Mouse (Mus musculus): ENCODE measurements around the gene Crtc3.

The Crtc3 gene

DNA sequence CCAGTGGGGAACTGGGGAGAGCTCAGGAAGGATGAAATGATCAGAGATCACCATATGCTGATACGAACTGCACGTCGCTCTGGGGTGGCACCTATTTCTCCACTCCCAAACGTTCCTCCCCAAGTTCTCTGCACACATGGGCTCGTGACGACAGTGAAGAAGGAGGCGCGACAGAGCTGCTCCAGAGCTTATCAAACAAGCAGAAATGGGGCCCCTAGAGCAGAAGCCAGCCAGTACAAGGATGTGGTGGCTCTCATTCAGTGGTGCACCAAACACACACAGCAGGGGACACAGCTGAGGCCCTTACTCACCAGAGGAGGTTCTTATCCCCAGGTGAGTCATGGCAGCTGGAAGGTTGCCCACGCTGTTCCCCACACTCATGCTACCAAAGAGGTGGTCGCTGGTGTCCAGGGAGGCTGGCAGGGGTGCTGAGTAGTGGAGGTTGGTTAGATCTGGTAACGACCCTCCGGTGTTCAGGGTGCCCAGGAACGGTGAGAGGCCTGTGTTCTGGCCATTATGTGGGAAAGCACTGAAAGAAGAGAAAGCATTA lies 90.2 kb downstream of the Crtc3 start:
- DNase-seq (ENCODE audit: low read depth), result no peak

DNA sequence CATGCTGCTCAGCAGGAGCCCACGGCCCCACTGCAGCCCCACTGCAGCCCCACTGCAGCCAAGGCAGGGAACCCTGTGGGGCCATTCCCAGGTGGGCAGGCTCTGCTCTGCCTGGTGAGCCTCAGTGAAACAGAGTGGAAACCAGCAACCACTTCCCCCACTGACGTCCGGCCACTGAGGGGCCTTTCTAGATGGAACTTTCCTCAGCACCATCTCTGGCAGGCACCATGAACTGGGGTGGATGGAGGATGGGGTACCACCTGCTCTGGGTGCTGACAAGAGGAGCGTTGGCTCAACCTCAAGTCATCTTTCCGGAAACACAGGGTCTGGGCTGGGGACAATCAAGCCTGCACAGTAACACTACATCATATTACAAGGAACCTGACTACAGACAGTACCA lies 90.8 kb downstream of the Crtc3 start:
- no peak for DNase-seq (ENCODE audit: low read depth)

DNA sequence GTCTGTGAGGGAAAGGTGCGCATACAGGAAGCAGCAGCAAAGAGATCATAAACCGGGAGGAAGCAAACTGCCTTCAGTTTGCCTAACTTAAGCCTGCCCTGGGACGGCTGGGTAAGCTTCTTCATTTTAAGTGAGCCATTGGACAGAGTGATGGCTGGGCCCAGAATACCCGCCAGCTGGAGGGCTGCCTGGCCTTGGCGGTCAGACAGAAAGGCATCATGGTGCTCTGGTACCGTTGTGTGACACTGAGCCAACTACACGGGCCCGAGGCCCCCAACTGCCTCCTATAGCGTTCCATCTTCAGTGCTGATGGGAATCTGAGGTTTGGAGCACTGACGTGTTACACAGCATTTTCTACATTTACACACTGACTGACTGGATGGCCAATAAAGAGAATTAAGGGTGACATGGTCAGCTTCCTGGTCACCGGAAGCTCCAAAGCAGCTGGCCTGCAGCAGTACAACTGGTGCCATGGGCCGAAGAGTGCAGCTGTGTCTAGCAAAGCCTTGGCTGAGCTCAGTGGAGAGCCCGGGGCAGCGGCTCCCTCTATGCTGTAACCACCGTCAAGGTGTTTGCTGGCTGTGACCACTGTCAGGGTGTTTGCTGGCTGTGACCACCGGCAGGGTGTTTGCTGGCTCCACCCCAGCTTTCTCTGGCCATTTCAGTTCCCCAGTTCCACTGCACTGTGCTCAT lies 99.5 kb downstream of the Crtc3 start:
- DNase-seq (ENCODE audit: low read depth), result no peak

DNA sequence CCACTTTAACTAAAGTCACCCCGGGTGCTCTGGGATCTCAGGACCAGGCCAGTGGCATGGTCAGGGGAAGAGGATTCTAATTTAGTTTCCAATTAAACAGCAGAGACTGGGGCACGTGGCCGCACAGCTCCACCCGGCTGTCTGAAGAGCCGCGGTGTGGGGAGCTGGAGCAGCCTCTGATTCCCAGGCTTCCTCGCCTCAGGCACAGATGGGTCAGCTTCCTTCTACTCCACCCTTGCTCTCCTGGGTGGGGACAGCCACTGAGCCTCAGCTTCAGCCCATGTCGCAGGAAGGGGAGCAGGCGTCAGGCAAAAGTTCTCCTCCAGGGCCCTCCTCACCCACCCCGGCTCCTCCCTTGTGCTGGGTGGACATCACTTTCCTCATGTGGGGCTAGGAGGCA lies 101.0 kb downstream of the Crtc3 start:
- DNase-seq (ENCODE audit: low read depth), result no peak

DNA sequence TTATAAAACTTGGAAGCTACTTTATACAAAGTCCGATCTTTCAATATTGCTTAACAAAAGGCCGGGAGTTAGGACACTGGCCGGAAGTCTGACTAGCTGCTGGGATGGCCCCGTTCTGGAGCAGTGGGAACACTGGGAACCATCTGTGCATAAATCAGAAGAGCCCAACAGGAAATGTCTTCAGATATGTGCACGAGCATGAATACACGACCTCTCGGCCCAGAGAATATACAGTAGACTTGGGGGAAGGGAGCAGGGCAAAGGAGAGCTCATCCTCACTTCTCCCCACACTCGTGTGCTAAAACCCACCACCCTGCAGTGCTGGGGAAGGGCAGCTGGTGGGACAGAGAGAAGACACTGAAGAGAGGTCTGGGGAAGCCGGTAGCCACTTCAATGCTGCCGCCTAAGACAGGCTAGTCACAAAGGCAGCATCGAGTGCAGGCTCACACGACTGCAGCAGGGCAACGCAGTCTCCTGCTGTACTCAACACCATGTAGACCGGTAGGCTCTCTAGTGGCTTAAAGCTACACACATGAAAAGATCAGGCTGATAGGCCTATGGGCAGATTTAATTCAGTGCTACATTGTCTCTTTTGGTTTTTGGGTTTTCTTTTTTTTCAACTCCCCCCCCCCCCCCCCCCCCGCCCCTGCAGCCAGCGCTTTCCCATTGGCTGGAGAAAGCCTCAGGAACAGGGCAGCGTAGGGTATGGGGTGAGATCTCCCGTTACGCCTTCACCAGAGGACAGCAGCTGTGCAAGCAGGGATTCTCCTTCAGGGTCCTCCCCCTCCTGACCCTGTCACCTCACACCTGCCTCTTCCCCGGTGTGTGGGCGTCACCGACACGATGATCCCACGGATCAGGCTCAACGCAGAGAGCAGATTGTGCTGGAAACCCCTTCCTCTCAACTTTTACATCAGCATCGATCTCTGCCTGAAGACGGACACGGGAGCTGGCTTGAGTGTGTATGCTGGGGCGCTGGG lies 101.7 kb downstream of the Crtc3 start:
- no peak for DNase-seq (ENCODE audit: low read depth)

DNA sequence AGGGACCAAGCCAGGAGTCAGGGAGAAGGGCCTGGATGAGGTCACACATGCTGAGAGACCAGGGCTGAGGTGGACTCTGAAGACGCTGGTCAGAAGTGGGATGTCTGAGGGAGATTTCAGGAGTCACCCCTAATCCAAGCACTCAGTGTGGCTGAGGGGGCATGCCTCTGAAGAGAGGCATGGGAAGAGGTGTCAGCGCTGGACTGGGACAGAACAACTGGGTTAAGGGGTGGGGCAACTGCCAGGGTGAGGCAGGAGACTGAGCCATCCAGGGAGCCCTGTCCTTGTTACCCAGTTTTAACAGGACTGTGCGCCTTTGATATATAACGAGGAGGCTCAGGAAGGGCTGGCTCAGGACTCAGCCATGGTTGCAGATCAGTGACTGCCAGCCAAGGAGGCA lies 102.5 kb downstream of the Crtc3 start:
- no peak for DNase-seq (ENCODE audit: low read depth)

DNA sequence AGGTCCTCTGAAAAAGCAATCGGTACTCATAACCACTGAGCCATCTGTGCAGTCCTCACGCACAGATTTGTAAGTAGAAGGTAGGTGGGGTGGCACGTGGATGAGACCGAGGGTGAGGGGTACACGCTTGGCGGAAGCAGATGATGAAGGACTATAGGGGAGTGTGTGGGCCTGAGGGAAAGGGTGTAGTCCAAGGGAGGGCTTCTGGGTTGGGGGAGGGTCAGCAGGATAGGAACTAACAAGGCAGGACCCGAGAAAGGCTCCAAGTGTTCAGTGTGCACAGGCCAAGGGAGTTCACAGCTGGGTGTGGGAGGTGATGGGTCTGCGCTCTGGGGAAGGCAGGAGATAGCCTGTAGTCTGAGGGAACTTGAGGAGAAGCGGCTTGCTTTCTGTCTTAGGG lies 103.3 kb downstream of the Crtc3 start:
- no peak for DNase-seq (ENCODE audit: low read depth)

DNA sequence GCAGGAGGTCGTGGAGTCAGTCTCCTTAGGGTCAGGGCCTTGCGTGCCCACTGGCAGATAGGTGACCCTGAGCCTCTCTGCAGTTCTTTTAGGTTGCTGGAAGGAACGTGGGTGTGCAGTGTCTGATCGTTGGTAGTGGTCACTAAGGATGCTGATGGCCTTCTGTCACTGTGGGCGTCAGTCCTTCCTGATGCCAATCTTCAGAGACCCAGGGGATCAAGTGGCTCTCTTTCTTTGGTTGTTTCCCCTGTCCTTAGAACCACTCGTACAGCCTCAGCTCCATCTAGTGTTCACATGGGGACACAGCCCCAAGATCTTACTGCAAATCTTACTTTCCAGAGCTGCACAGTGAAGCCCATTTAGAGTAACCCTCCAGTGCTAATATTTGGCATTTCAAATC lies 104.7 kb downstream of the Crtc3 start:
- peak; percentile 41 for DNase-seq (ENCODE audit: low read depth)

DNA sequence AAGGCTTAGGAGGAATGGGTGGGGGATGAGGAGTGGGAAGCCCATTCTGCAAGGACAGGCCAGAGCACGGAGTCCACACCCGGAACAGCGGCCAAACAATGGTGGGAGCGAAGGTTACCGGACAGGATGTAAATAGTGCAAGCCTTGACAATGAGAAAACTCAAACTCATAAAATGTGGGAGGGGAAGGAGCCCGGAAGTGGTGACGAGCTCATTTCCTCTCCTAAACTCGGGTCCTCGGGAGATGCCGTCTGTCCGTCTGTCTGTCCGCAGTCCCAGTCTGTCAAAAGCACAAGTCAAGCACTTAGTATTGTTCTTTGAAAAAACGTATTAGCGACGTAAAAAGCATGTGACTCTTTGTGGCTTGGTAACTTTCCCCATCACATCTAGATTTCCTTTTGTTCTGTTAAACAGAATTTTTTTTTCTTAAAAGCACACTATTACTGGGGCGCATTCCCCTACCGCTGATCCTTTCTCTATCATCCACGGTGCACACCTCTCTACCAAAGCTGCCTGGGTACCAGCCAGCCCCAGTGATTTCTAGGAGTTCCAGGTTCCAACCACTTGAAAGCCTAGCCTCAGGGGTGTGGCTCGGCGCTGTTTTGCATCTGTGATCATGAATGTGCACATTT lies 105.7 kb downstream of the Crtc3 start:
- no peak for DNase-seq (ENCODE audit: low read depth)

DNA sequence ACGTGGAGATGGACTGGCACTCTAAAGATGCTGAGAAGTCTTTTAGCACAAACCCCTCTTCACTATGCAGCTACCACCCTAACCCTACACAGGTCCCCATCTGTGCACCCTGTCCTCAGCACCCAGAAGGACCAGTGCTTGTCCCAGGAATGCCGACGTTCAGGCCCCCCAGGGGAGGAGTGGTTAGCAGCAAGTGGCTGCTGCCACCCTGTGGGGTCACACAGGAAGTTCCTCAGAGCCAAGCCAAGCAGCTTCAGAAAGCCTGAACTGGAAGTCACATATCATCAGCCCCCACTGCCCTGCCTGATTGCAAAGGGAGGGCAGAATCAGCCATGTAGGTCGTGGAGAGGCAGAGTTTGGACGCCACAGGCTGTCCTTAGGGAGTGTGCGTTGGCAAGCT lies 108.3 kb downstream of the Crtc3 start:
- DNase-seq (ENCODE audit: low read depth), result no peak

DNA sequence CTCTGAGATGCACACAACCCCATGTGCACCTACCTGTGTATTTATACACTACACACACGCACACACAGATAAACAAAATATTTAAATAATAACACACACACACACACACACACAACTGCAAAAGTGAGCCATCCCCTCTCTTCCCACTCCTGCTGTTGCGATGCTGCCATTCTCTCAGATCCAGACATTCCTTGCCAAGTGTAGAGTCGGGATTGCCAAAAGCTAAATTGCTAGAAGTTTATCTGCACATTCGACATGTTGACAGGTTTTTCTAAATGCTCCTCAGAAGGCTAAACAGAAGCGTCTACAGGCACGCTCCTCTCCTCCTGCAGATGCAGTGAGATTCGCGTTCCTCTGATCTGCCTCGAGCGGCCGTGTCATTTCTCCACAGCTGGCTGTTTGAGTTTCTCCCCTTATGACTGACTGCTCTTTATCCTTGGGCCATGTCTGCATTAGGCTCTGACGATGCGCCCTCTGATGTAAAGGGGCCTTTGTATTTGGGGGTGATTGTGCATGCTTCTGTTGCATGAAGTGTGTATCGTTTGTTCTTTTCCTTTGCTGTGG lies 111.2 kb downstream of the Crtc3 start:
- DNase-seq (ENCODE audit: low read depth), result no peak

DNA sequence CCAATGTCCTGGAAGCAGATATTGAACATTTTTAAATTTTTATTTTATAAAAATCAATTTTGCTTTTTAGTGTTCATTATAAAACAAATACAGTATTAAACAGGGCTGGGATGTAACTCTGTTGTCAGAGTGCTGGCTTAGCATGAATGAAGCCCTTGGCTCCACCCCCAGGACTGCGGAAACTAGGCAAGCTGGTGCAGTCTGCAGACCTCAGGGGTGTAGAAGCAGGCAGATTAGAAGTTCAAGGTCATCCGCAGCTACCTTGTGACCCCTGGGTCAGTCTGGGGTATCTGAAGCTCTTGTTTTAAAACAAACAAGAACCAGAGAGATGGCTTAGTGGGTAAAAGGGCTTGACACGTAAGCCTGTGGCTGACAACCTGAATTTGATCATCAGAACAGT lies 112.1 kb downstream of the Crtc3 start:
- DNase-seq (ENCODE audit: low read depth), result no peak

DNA sequence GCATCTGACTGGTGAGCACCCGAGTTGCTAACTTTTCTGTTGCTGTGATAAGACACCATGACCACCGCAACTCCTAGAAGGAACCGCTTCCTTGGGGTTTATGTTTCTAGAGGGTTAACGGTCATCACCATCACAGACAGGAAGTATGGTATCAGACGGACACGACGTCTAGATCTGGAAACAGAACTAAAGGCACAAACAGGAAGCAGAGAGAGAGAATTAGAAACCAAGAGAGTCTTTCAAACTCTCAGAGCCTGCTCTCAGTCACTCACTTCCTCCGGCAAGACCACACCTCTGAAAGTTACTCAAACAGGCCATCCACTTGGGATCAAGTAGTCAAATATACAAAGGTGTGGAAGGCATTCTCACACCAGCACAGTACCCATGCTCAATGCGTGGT lies 112.9 kb downstream of the Crtc3 start:
- DNase-seq (ENCODE audit: low read depth), result no peak

DNA sequence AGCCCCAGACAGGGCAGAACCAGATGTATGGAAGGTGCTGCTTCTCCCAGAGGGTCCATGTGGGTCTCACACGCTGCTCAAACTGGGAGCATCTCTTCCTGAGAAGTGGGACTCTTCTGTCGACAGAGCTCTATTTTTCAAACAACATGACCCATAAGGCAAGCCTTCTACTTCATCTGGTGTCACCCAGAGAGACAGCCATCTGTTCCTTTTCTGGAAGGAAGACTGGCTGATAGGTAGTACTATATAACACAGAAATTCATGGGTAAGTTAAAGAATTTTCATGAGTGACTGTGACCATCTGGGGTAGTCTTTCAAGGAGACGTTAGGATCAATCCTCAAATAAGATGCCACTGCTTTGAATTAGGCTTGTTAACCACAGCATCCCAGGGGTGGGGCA lies 115.6 kb downstream of the Crtc3 start:
- no peak for DNase-seq (ENCODE audit: low read depth)

DNA sequence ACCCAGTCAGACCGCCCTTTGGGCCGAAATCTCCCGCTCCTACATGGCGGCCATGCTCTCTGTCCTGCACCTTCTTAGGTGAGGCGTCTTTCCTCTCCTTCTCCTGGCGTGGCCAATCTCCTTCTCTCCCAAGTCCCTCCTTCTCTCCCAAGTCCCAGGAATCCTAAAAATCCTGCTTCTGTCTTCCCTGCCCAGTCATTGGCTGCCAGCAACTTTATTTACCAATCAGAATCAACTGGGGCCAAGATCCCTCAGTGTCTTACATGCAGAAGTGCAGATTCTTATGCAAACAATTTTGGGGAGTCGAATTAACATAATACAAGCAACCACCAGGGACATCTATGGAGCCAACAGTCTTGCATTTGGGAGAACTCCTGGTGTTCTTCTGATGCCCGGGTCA lies 120.7 kb downstream of the Crtc3 start:
- no peak for DNase-seq (ENCODE audit: low read depth)

DNA sequence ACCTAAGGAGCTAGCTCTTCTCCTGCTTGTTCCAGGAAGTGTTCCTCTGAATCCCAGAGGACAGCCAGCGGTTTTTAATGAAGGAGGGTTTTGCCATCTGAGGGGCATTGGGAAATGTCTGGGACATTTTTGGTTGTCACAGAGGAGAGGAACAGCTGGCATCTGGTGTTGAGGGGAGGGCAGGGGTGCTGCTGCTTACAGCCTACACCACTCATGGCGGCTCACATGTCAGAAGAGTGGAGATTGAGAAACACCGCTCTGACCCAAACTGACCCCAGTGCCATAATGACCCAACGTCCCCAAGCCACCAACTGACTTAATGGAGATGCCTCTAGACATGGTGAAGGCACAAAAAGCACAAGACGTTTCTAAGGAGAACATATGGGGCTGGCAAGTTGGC lies 126.7 kb downstream of the Crtc3 start:
- DNase-seq (ENCODE audit: low read depth), result no peak

DNA sequence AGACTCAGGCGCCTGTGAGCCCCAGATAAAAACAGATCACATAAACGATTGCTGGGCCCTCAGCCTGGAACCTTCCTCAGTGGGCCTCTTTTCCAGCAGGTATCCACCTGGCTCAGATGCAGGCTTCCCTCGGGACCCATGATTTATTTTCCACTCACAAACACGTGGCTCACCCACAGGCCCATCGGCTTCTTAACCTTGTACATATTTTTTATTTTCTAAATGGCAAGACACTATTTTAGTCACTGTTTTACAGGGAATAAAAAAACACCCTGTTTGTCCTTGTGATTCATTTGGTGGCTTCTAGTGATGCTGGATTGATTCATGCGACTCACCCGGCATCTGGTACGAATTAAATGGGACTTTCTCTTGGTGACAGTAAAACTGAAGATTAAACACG lies 127.4 kb downstream of the Crtc3 start:
- DNase-seq (ENCODE audit: low read depth), result no peak

DNA sequence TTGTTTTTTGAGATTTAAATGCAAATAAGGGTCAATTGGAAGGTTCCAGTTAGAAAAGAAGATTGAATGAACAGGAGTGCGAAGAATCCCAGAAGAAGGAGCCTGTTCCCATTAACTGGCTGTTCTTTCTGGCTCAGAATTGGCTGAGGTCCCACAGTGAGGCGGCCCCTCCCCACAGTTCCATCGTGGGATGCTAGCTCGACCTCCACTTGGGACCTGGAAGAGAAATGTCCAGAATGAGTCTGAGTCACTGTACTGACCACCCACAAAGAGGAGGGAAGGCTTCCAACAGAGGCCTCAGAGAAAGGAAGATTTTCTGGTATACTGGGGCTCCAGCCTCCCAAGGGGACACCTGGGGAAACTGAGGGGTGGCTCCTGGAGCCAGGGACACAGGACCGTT lies 130.1 kb downstream of the Crtc3 start:
- DNase-seq (ENCODE audit: low read depth), result no peak

DNA sequence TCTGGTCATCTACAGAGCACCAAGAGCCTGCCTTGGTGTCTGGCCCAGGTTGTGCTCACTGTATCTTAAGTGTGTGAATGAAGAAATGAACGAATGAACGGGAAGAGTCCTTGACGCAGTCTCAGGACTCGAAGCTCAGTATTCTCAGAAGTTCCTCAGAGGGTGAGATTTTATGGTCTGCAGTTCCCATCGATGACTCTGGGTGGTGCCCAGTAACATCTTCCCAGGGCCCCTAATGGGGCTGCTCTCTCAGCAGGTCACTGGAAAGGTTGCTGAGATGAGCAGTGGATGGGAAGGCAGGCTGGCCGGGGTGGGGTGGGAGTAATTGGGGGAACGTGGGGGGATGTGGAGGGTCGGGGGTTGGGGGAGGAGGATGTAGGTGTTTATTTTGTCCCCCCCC lies 130.6 kb downstream of the Crtc3 start:
- no peak for DNase-seq (ENCODE audit: low read depth)

DNA sequence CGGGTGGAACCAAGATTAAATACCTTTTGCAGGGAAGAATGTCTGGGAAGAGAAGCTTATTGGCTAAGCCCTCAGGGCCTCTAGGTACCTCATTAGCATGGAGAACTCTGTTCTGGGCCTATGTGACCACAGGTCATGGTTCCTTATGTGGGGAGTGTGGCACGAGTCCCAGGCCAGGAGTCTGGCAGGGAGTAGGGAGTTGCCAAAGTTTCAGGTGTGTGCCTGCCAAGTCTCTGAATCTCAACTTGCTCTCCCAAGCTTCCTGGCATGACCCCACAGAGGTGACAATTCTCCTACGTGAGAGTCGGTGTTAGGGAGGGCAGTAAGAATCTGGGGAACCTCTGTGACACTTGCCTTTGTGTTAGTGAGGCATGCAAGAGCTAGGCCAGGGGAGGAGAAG lies 131.5 kb downstream of the Crtc3 start:
- DNase-seq (ENCODE audit: low read depth), result no peak

DNA sequence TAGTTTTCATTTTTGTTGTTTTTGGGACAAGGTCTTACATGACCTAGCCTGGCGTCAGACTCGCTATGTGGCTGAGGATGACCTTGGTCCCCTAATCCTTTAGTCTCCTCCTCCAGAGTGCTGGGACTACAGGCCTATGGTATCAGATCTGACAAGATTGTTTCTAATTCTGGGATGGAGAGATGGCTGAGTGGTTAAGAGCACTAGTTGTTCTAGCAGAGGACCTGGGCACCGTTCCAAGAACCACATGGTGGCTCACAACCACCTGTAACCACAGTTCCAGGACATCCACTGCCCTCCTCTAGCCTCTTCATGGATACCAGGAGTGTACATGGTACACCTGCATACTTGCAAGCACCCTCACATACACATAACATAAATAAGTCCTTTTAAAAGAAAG lies 132.5 kb downstream of the Crtc3 start:
- no peak for DNase-seq (ENCODE audit: low read depth)

DNA sequence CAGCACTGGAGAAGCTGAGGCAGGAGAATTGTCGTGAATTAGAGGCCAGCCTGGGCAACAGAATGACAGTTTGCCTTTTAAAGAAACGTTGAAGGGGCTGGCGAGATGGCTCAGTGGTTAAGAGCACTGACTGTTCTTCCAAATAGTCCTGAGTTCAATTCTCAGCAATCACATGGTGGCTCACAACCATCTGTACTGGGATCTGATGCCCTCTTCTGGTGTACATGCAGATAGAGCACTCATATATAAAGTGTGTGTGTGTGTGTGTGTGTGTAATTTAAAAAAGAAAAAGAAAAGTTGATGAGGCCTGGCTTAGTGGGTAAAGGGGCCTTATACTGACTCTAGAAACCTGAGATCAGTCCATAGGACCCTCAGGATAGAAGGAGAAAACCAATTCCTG lies 133.5 kb downstream of the Crtc3 start:
- no peak for DNase-seq (ENCODE audit: low read depth)
